ENCODE assay signal across 7 mouse cellular contexts in genomic region chr19:44835931-44836861, GRCm38 (mm10).
A peak's percentile ranks its signal among the peaks of the same experiment; 100 is the strongest.
DNase-seq lines count a peak whose midpoint lies in the region; ATAC-seq lines count a peak whose summit lies in the region.

No protein-coding gene starts in this region.

- H3K4me1 ChIP-seq in lung, embryonic 16.5 days (replicated peaks; ENCODE audit: control insufficient read depth, insufficient read depth, low read length) = peaks cover 26% of the 10 kb centered on the region
- peaks cover 27% of the 10 kb centered on the region for H3K4me1 ChIP-seq in embryonic facial prominence, embryonic 15.5 days
- peaks cover 44% of the 10 kb centered on the region for H3K4me1 ChIP-seq in hindbrain, embryonic 15.5 days (replicated peaks)
- H3K4me1 ChIP-seq in midbrain, embryonic 13.5 days (replicated peaks) = peaks cover 30% of the 10 kb centered on the region

- no peaks in the 10 kb centered on the region for H3K9me3 ChIP-seq in lung, embryonic 16.5 days (ENCODE audit: control insufficient read depth, low read length)
- no peaks in the 10 kb centered on the region for H3K9me3 ChIP-seq in embryonic facial prominence, embryonic 15.5 days (replicated peaks)
- H3K9me3 ChIP-seq in hindbrain, embryonic 15.5 days = no peaks in the 10 kb centered on the region
- H3K9me3 ChIP-seq in midbrain, embryonic 13.5 days = no peaks in the 10 kb centered on the region

- peak overlapping the region; percentile 47 for H3K9ac ChIP-seq in lung, embryonic 16.5 days (ENCODE audit: low read length)
- H3K9ac ChIP-seq in embryonic facial prominence, embryonic 15.5 days = no peak overlapping the region
- peak overlapping the region; percentile 37 for H3K9ac ChIP-seq in hindbrain, embryonic 15.5 days
- peak overlapping the region; percentile 49 for H3K9ac ChIP-seq in midbrain, embryonic 13.5 days (replicated peaks)

- no peak for DNase-seq in lung, postnatal 25 days (ENCODE audit: low spot score)
- no peak for DNase-seq in thymus, postnatal 0 days (ENCODE audit: low spot score)

- peak overlapping the region; percentile 59 for H3K4me3 ChIP-seq in lung, embryonic 16.5 days (ENCODE audit: low read length)
- peak overlapping the region; percentile 46 for H3K4me3 ChIP-seq in embryonic facial prominence, embryonic 15.5 days (replicated peaks)
- peak overlapping the region; percentile 42 for H3K4me3 ChIP-seq in hindbrain, embryonic 15.5 days
- peak overlapping the region; percentile 44 for H3K4me3 ChIP-seq in midbrain, embryonic 13.5 days (replicated peaks)

- peaks cover 81% of the 10 kb centered on the region for H3K27me3 ChIP-seq in lung, embryonic 16.5 days (ENCODE audit: control insufficient read depth, insufficient read depth, low read depth, low read length)
- H3K27me3 ChIP-seq in embryonic facial prominence, embryonic 15.5 days = peaks cover 86% of the 10 kb centered on the region
- H3K27me3 ChIP-seq in hindbrain, embryonic 15.5 days = peaks cover 64% of the 10 kb centered on the region
- H3K27me3 ChIP-seq in midbrain, embryonic 13.5 days = peaks cover 94% of the 10 kb centered on the region

- peak overlapping the region; percentile 88 for H3K4me2 ChIP-seq in lung, embryonic 16.5 days (ENCODE audit: low read depth, low read length)
- H3K4me2 ChIP-seq in embryonic facial prominence, embryonic 15.5 days (replicated peaks) = peak overlapping the region; percentile 91
- H3K4me2 ChIP-seq in hindbrain, embryonic 15.5 days = peak overlapping the region; percentile 75
- H3K4me2 ChIP-seq in midbrain, embryonic 13.5 days (replicated peaks) = peak overlapping the region; percentile 77

- no peaks in the 10 kb centered on the region for H3K36me3 ChIP-seq in lung, embryonic 16.5 days (ENCODE audit: control insufficient read depth, insufficient read depth, low read length)
- H3K36me3 ChIP-seq in embryonic facial prominence, embryonic 15.5 days = no peaks in the 10 kb centered on the region
- H3K36me3 ChIP-seq in hindbrain, embryonic 15.5 days = no peaks in the 10 kb centered on the region
- no peaks in the 10 kb centered on the region for H3K36me3 ChIP-seq in midbrain, embryonic 13.5 days

- no peak overlapping the region for H3K27ac ChIP-seq in lung, embryonic 16.5 days (ENCODE audit: low read length)
- no peak overlapping the region for H3K27ac ChIP-seq in embryonic facial prominence, embryonic 15.5 days (replicated peaks)
- H3K27ac ChIP-seq in hindbrain, embryonic 15.5 days (replicated peaks) = peak overlapping the region; percentile 21
- H3K27ac ChIP-seq in midbrain, embryonic 13.5 days = no peak overlapping the region

- under 1% methylated on average over 67 of the region's 71 CpGs for WGBS in lung, embryonic 16.5 days
- under 1% methylated on average over 69 of the region's 71 CpGs for WGBS in embryonic facial prominence, embryonic 15.5 days
- WGBS in hindbrain, embryonic 15.5 days = under 1% methylated on average over 71 of the region's 71 CpGs
- under 1% methylated on average over 69 of the region's 71 CpGs for WGBS in midbrain, embryonic 13.5 days

- peak; percentile 43; the same call in 1 of the 2 replicates for ATAC-seq in lung, embryonic 16.5 days (ENCODE audit: low read depth)
- peak; percentile 40 for ATAC-seq in embryonic facial prominence, embryonic 15.5 days (ENCODE audit: insufficient number of reproducible peaks, low FRiP score, low TSS enrichment, low read depth)
- no peak for ATAC-seq in hindbrain, embryonic 15.5 days (ENCODE audit: low FRiP score, low read depth)
- peak; percentile 67 for ATAC-seq in midbrain, embryonic 13.5 days
- no peak for ATAC-seq in erythroblast, adult 5-6 weeks (replicated peaks; ENCODE audit: low FRiP score, poor library complexity, severe bottlenecking)

Comparison
In these comparisons a context has a peak if more than half of its experiments do, and no peak if none do; other contexts are left out.
1. ATAC-seq: peak in lung, embryonic 16.5 days (single experiment), embryonic facial prominence, embryonic 15.5 days (single experiment) and midbrain, embryonic 13.5 days (single experiment); none in hindbrain, embryonic 15.5 days (single experiment) and erythroblast, adult 5-6 weeks (single experiment).
2. Peak in every context shown above with its lines, with median percentiles within 50 percentile points of each other: H3K4me2 ChIP-seq and H3K4me3 ChIP-seq.